8 mouse cellular contexts compared by ENCODE assay signal in the genomic region with DNA sequence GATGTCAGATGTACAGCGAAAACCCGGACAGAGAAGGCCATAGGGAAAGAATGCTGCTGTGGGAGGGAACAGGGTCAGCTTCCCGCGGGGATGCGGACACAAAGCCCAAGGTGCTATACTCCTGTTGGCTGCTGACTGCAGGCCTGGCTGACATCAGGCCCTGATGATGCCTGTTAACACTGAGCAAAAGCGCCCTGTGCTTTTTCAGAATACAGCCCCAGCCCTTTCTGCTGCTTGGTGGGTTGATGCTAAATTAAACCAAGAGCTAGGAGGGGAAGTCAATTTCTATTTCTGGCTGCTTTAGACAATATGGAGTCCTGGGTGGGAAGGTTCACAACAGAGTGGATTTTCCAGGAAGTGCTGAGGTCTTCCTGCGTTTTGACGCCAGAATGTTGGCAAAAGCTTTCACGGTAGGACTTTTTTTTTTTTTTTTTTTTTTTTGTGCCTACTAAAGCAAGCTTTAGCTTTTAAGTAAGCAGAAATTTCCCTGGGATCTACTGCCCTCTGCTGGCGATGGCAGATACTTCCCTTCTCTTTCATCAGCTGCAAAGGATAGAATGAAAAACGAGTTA.
A peak's percentile ranks its signal among the peaks of the same experiment; 100 is the strongest.
DNase-seq lines count a peak whose midpoint lies in the region; ATAC-seq and TF ChIP-seq lines count a peak whose summit lies in the region.

No protein-coding gene starts in this region.

- H3K4me3 ChIP-seq in cerebellum, adult 2 months (replicated peaks; ENCODE audit: insufficient read depth, low read depth, low read length) = no peak overlapping the region
- peak overlapping the region; percentile 31 for H3K4me3 ChIP-seq in hindbrain, embryonic 10.5 days
- no peak overlapping the region for H3K4me3 ChIP-seq in lung, embryonic 16.5 days (ENCODE audit: low read length)

- TF ChIP-seq POLR2A in cerebellum, adult 2 months (IDR thresholded peaks at IDR 0.05; ENCODE audit: borderline replicate concordance, insufficient read depth, low read length) = no peak

- WGBS in cerebellum, adult 2 months = 11% methylated on average over 11 of the region's 11 CpGs
- WGBS in hindbrain, embryonic 10.5 days = 3% methylated on average over 11 of the region's 11 CpGs
- WGBS in lung, embryonic 16.5 days = 12% methylated on average over 11 of the region's 11 CpGs

- H3K9ac ChIP-seq in lung, embryonic 16.5 days (ENCODE audit: low read length) = peak overlapping the region; percentile 51

- no peak overlapping the region for H3K27ac ChIP-seq in cerebellum, adult 2 months (ENCODE audit: insufficient read depth, low read length)
- peak overlapping the region; percentile 84 for H3K27ac ChIP-seq in hindbrain, embryonic 10.5 days
- peak overlapping the region; percentile 89 for H3K27ac ChIP-seq in lung, embryonic 16.5 days (ENCODE audit: low read length)

- peak overlapping the region; percentile 38 for H3K4me2 ChIP-seq in lung, embryonic 16.5 days (ENCODE audit: low read depth, low read length)

- peak; percentile 79 for DNase-seq in Muller cell, postnatal 12 days (ENCODE audit: inconsistent ontology term)
- peak; percentile 51 to 66 for DNase-seq in cerebellum, adult 2 months
- peak; percentile 84 for DNase-seq in hindbrain, embryonic 10.5 days (ENCODE audit: low spot score)
- peak; percentile 59 for DNase-seq in layer of hippocampus, adult 9-10 months (ENCODE audit: low spot score)
- DNase-seq in retina, postnatal 1 day = peak; percentile 89
- DNase-seq in urinary bladder, postnatal 25 days (ENCODE audit: low spot score) = peak; percentile 76

- no peaks in the 10 kb centered on the region for H3K36me3 ChIP-seq in hindbrain, embryonic 10.5 days
- no peaks in the 10 kb centered on the region for H3K36me3 ChIP-seq in lung, embryonic 16.5 days (ENCODE audit: control insufficient read depth, insufficient read depth, low read length)

- H3K4me1 ChIP-seq in cerebellum, adult 2 months (ENCODE audit: control insufficient read depth, insufficient read depth, low read length) = no peaks in the 10 kb centered on the region
- peaks cover 69% of the 10 kb centered on the region for H3K4me1 ChIP-seq in hindbrain, embryonic 10.5 days (replicated peaks)
- H3K4me1 ChIP-seq in lung, embryonic 16.5 days (replicated peaks; ENCODE audit: control insufficient read depth, insufficient read depth, low read length) = peaks cover 38% of the 10 kb centered on the region

- H3K9me3 ChIP-seq in hindbrain, embryonic 10.5 days = peaks cover 7% of the 10 kb centered on the region; the same call in 1 of the 2 replicates
- no peaks in the 10 kb centered on the region for H3K9me3 ChIP-seq in lung, embryonic 16.5 days (ENCODE audit: control insufficient read depth, low read length)

- TF ChIP-seq CTCF in cerebellum, adult 2 months (IDR thresholded peaks at IDR 0.05; ENCODE audit: borderline replicate concordance, insufficient read depth, low read depth, low read length) = no peak

- peak; percentile 53 for ATAC-seq in frontal cortex, adult (ENCODE audit: low TSS enrichment)
- ATAC-seq in lung, embryonic 16.5 days (ENCODE audit: low read depth) = peak; percentile 26

- no peaks in the 10 kb centered on the region for H3K27me3 ChIP-seq in cerebellum, adult 2 months (ENCODE audit: control insufficient read depth, insufficient read depth, low read length)
- peaks cover 4% of the 10 kb centered on the region; the same call in 1 of the 2 replicates for H3K27me3 ChIP-seq in hindbrain, embryonic 10.5 days (ENCODE audit: insufficient read depth, poor library complexity, severe bottlenecking)
- no peaks in the 10 kb centered on the region for H3K27me3 ChIP-seq in lung, embryonic 16.5 days (ENCODE audit: control insufficient read depth, insufficient read depth, low read depth, low read length)
